22 mouse cellular contexts compared by ENCODE assay signal in genomic region chr16:22779228-22779835, GRCm38 (mm10). TPM values are rescaled to one million over a fixed set of nuclear protein-coding genes. Genes with fewer than 3 reads are reported as not detected.
DNase-seq lines count a peak whose midpoint lies in the region; ATAC-seq and TF ChIP-seq lines count a peak whose summit lies in the region.
"Had no signal": no experiment of that assay in that cellular context is flagged by ENCODE, and none has a peak within 500 bp of the region (broad histone marks: within the 10 kb centered on the region; RNA-seq: fewer than 3 reads in every experiment).

No protein-coding gene starts in this region.

- TF ChIP-seq EP300 in stomach, postnatal 0 days (optimal IDR thresholded peaks at IDR 0.05) = no peak

- 63% methylated on average over 3 of the region's 3 CpGs for WGBS in forebrain, postnatal 0 days
- 91% methylated on average over 3 of the region's 3 CpGs for whole genome bisulfite sequencing in forebrain, embryonic 11.5 days
- WGBS in stomach, postnatal 0 days = 94% methylated on average over 3 of the region's 3 CpGs

- H3K27ac ChIP-seq in forebrain, postnatal 0 days (ENCODE audit: low read depth, low read length) = no peak overlapping the region
- no peak overlapping the region for H3K27ac ChIP-seq in forebrain, embryonic 11.5 days (ENCODE audit: low read depth, low read length)
- H3K27ac ChIP-seq in stomach, postnatal 0 days (replicated peaks) = no peak overlapping the region
- H3K27ac ChIP-seq: embryonic facial prominence, embryonic 15.5 days; limb, embryonic 12.5 days; liver, embryonic 14.5 days had no signal

- no peak for DNase-seq in forebrain, postnatal 0 days
- no peak for DNase-seq in forebrain, embryonic 11.5 days (ENCODE audit: low spot score)
- peak; percentile 84 for DNase-seq in brain, adult 2 months (ENCODE audit: low read depth, low spot score)
- peak; percentile 74 for DNase-seq in cerebellum, adult 9-11 months
- peak; percentile 54 to 65 for DNase-seq in layer of hippocampus, adult 8-10 months (ENCODE audit: low spot score in 2 of 2)
- no peak for DNase-seq in thymus, postnatal 0 days (ENCODE audit: low spot score)
- no peak for DNase-seq in stomach, postnatal 0 days (ENCODE audit: low spot score)
- no peak for DNase-seq in testis, postnatal 14 days (ENCODE audit: low spot score)
- DNase-seq: B cell, adult 2 months; thymus, postnatal 4 days had no signal

- no peak overlapping the region for H3K9ac ChIP-seq in forebrain, postnatal 0 days
- H3K9ac ChIP-seq in forebrain, embryonic 11.5 days (ENCODE audit: low read length) = no peak overlapping the region
- no peak overlapping the region for H3K9ac ChIP-seq in stomach, postnatal 0 days (ENCODE audit: low read length)
- H3K9ac ChIP-seq: embryonic facial prominence, embryonic 15.5 days; limb, embryonic 12.5 days; liver, embryonic 14.5 days had no signal

- H3K4me3 ChIP-seq in forebrain, postnatal 0 days (ENCODE audit: low read depth, low read length) = no peak overlapping the region
- no peak overlapping the region for H3K4me3 ChIP-seq in forebrain, embryonic 11.5 days (ENCODE audit: low read depth, low read length)
- H3K4me3 ChIP-seq in stomach, postnatal 0 days (ENCODE audit: low read depth, low read length) = no peak overlapping the region
- H3K4me3 ChIP-seq: embryonic facial prominence, embryonic 15.5 days; limb, embryonic 12.5 days had no signal

- no peaks in the 10 kb centered on the region for H3K36me3 ChIP-seq in forebrain, postnatal 0 days (ENCODE audit: insufficient read depth)
- no peaks in the 10 kb centered on the region for H3K36me3 ChIP-seq in forebrain, embryonic 11.5 days (ENCODE audit: control insufficient read depth, insufficient read depth, low read length)
- no peaks in the 10 kb centered on the region for H3K36me3 ChIP-seq in stomach, postnatal 0 days (ENCODE audit: control insufficient read depth, insufficient read depth, low read length)
- H3K36me3 ChIP-seq: embryonic facial prominence, embryonic 15.5 days; limb, embryonic 12.5 days had no signal

- peak; percentile 53; the same call in 1 of the 2 replicates for ATAC-seq in forebrain, postnatal 0 days
- ATAC-seq in forebrain, embryonic 11.5 days (replicated peaks; ENCODE audit: low FRiP score) = no peak
- no peak for ATAC-seq in stomach, postnatal 0 days (ENCODE audit: low FRiP score, low TSS enrichment)
- ATAC-seq: lung, postnatal 0 days; midbrain, embryonic 16.5 days had no signal

- H3K9me3 ChIP-seq in forebrain, postnatal 0 days (ENCODE audit: low read length) = no peaks in the 10 kb centered on the region
- H3K9me3 ChIP-seq in forebrain, embryonic 11.5 days (ENCODE audit: control insufficient read depth, low read length) = no peaks in the 10 kb centered on the region; the same call in 1 of the 2 replicates
- H3K9me3 ChIP-seq in stomach, postnatal 0 days (ENCODE audit: control insufficient read depth, low read length) = no peaks in the 10 kb centered on the region
- H3K9me3 ChIP-seq: embryonic facial prominence, embryonic 15.5 days had no signal

- H3K27me3 ChIP-seq in forebrain, postnatal 0 days (ENCODE audit: insufficient read depth, low read length) = no peaks in the 10 kb centered on the region
- H3K27me3 ChIP-seq in forebrain, embryonic 11.5 days (ENCODE audit: control insufficient read depth, insufficient read depth, low read length) = no peaks in the 10 kb centered on the region
- no peaks in the 10 kb centered on the region for H3K27me3 ChIP-seq in stomach, postnatal 0 days (ENCODE audit: control insufficient read depth, insufficient read depth, low read length)
- H3K27me3 ChIP-seq: embryonic facial prominence, embryonic 15.5 days; limb, embryonic 12.5 days had no signal

- no peaks in the 10 kb centered on the region for H3K4me1 ChIP-seq in forebrain, postnatal 0 days (ENCODE audit: insufficient read depth)
- H3K4me1 ChIP-seq in forebrain, embryonic 11.5 days (replicated peaks; ENCODE audit: control insufficient read depth, insufficient read depth, low read length) = no peaks in the 10 kb centered on the region
- no peaks in the 10 kb centered on the region for H3K4me1 ChIP-seq in stomach, postnatal 0 days (replicated peaks; ENCODE audit: control insufficient read depth, insufficient read depth)
- H3K4me1 ChIP-seq: embryonic facial prominence, embryonic 15.5 days; limb, embryonic 12.5 days had no signal

- no peak for TF ChIP-seq CTCF in forebrain, postnatal 0 days (IDR thresholded peaks at IDR 0.05; ENCODE audit: low read depth)
- no peak for TF ChIP-seq CTCF in stomach, postnatal 0 days (IDR thresholded peaks at IDR 0.05; ENCODE audit: low read depth)

- no peak overlapping the region for H3K4me2 ChIP-seq in forebrain, postnatal 0 days (ENCODE audit: low read depth)
- H3K4me2 ChIP-seq in forebrain, embryonic 11.5 days (ENCODE audit: low read depth, low read length, severe bottlenecking) = no peak overlapping the region
- H3K4me2 ChIP-seq in stomach, postnatal 0 days (replicated peaks; ENCODE audit: low read depth) = no peak overlapping the region
- H3K4me2 ChIP-seq: embryonic facial prominence, embryonic 15.5 days; limb, embryonic 12.5 days had no signal

RNA-seq across cellular contexts. Expression of gene Crygs, which starts 32.0 kb away (rescaled TPM):
- total RNA-seq in forebrain, postnatal 0 days (2014; rRNA removed) = not detected in 2 replicates
- 0.16 and 0.18 TPM in 2 replicates for polyA plus RNA-seq in forebrain, postnatal 0 days (2015; fragmentation: Nextera tagmentation; extraction: Ambion mirVana)
- polyA plus RNA-seq in forebrain, embryonic 11.5 days (2014; fragmentation: Nextera tagmentation; extraction: Ambion mirVana) = not detected in 2 replicates
- not detected for total RNA-seq in layer of hippocampus, adult 8-10 months (2022)
- polyA plus RNA-seq in thymus, postnatal 0 days (2015; fragmentation: Nextera tagmentation; extraction: Ambion mirVana) = 0.38 TPM in 1 of 2 replicates, not detected in the other
- 0.11 and 0.15 TPM in 2 replicates for polyA plus RNA-seq in stomach, postnatal 0 days (2015; fragmentation: Nextera tagmentation; extraction: Ambion mirVana)
- total RNA-seq: granulocyte monocyte progenitor cell, adult 5-6 weeks; hematopoietic stem cell, adult 5-6 weeks; megakaryocyte, adult 5-6 weeks had no signal
- polyA plus RNA-seq: heart, embryonic 14.5 days; limb, embryonic 12.5 days; liver, embryonic 14.5 days; lung, postnatal 0 days; midbrain, embryonic 16.5 days; neural tube, embryonic 11.5 days; spleen, adult 2 months; stomach, embryonic 16.5 days had no signal

Comparison
In these comparisons a context has a peak if more than half of its experiments do, and no peak if none do; other contexts are left out.
1. DNase-seq: peak in brain, adult 2 months (single experiment), cerebellum, adult 9-11 months (single experiment) and layer of hippocampus, adult 8-10 months (2 of 2); none in forebrain, postnatal 0 days (single experiment), forebrain, embryonic 11.5 days (single experiment), thymus, postnatal 0 days (single experiment), stomach, postnatal 0 days (single experiment) and testis, postnatal 14 days (single experiment).